Mouse (Mus musculus): ENCODE results near the gene Mt1.

DNA sequence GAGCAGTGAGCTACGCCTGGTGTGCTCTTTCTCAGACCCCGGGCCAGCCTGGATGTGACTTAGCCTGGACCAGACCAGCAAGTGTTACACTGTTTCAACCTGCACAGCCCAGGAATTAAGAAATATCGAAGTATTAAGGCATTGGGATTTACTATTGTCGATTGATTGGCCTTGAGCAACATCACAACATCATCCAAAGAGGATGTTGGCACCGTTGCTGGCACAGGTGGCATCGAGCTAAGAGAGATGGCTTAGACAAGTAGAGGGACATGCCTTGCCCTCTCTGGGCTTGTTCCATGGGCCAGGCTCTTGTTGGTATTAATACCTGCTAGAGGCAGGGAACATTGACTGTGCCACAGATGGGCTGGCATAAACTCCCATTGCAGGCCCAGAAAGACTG, 43.3 kb upstream of the Mt1 start:
- TF ChIP-seq CTCF (IDR thresholded peaks at IDR 0.05; ENCODE audit: low read depth, low read length) (no peak), GATA1 (IDR thresholded peaks at IDR 0.05; ENCODE audit: borderline replicate concordance, low read length) (no peak)

All from G1E (cell line).